Mouse (Mus musculus) spleen, embryonic (tissue): Measurements from ENCODE around the gene Tbxas1.

ENCODE experiments used
- CTCF ChIA-PET: fragments of 350-600 bp; sonication (Branson Sonifier 250); formaldehyde crosslinking; loops from one replicate; lab custom pipeline; 2022; lab: Charles Lee

The Tbxas1 gene

DNA sequence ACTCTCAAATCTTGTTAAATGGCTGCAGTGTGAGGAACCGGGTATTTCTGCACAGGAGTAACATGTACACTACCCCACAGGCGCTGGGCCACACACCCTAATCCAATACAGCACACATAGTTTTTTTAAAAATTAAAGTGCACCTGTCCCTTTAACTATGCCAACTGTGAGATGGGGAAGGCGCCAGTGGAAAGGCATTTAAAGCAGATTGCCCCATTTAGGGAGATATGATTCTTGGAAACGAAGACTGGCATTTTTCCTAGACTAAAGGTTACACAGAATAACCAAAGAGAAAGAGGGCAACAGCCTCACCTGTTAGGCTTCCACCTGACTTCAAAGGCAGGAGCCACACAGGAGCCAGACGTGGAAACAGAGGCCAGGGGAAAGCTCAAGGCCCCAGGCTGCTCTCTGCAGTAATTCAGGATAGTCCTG lies 21.6 kb upstream of the Tbxas1 start:
- CTCF ChIA-PET, result no interaction called here

DNA sequence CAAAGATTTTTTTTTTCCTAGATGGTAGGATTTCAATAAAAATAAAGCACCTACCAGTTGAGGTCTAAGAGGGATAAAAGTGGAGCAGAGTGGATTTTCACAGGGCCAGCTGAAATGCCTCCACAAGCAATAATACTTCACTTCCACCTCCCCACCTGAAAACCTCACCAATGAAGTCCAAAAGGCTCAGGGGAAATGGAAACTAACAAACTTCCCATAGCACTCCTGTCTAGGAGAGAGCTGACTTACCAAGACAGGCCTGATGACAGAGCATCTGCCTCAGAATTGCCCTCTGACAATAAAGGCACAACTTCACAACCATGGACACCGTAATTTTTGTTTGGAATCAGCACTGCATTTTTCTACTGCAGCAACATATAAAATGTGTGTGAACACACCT lies 15.4 kb upstream of the Tbxas1 start:
- CTCF ChIA-PET, result no interaction called here

GRCm38 (mm10) chr6:38860301-38860700 lies 14.9 kb upstream of the Tbxas1 start:
- CTCF ChIA-PET, result no interaction called here

- CTCF ChIA-PET, result no interaction called here
These were observed 11.6 kb upstream of the Tbxas1 start for GRCm38 (mm10) chr6:38863595-38863994.

GRCm38 (mm10) chr6:38865805-38866204 lies 9.4 kb upstream of the Tbxas1 start:
- CTCF ChIA-PET, result no interaction called here

DNA sequence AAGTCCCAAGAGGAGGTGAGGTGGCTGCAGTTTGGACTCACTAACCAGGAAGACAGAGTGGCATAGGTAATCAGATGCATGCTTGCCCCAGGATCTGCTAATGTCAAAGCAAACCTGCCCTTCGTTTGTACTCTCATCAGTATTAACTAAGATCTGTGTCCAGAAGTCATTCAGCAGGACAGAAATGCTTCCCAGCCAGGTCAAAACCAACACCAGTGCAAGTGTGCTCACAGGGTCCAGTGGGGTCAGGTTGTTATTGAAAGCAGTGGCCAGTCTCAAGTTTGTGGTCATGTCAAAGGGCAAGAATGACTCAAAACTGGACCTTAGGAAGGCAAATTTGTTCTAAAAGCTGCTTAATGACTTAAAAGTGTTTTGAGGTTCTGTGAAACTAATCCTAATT lies 8.8 kb upstream of the Tbxas1 start:
- CTCF ChIA-PET, result interaction anchor here (1.2 kb wide), 1 partner anchor 11 kb away, joined by 3 read pairs; no protein-coding TSS in a partner anchor

GRCm38 (mm10) chr6:38866761-38867160 lies 8.4 kb upstream of the Tbxas1 start:
- CTCF ChIA-PET, result interaction anchor here (1.2 kb wide), 1 partner anchor 10 kb away, joined by 3 read pairs; no protein-coding TSS in a partner anchor

DNA sequence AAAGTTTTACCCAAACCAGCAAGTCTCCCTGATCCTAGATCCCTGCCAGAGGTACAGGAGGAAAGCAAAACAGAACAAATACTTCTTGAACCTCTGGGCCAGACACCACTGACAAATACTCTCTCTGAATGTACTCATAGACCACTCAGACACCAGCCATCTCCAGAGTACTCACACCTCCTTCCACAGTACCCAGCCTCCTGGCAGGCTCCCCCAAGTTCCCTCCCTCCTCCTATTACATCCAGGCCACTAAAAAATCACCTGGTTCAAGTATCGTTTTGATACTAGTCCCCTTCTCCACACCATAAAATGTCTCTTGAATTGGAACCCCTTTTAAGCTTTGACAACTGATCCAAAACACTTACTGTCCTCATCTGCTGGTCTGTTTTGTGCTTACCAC lies 7.9 kb upstream of the Tbxas1 start:
- CTCF ChIA-PET, result interaction anchor here (1.2 kb wide), 1 partner anchor 10 kb away, joined by 3 read pairs; no protein-coding TSS in a partner anchor

- CTCF ChIA-PET, result interaction anchor here (0.6 kb wide), 1 partner anchor 28 kb away, joined by 3 read pairs; no protein-coding TSS in a partner anchor
These were observed 6.2 kb upstream of the Tbxas1 start for GRCm38 (mm10) chr6:38868974-38869373.

GRCm38 (mm10) chr6:38870070-38870469 lies 5.1 kb upstream of the Tbxas1 start:
- CTCF ChIA-PET, result interaction anchor here (0.8 kb wide), 1 partner anchor 191 kb away, joined by 3 read pairs; no protein-coding TSS in a partner anchor

GRCm38 (mm10) chr6:38871051-38871450 lies 4.2 kb upstream of the Tbxas1 start:
- CTCF ChIA-PET, result no interaction called here

DNA sequence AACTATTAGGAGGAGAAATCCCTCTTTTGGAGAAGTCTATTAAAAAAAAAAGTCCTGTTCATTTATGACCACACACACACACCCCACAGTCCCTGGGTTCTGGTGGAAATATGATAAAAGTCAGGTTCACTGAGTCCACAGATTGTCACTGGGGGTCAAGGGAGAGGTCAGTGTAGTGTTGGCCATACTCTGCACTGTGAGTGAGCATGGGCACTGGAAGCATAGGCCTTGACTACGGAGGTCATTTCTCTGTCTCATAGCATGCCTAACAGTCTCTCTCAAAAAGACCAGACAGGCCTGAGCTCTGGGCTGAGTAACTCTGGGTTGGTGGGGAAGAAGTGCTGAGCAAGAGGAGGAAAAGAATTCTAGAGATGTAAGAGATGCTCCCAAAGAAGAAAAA lies 1.9 kb upstream of the Tbxas1 start:
- CTCF ChIA-PET, result interaction anchor here (0.5 kb wide), 1 partner anchor 1597 kb away, joined by 4 read pairs; no protein-coding TSS in a partner anchor

DNA sequence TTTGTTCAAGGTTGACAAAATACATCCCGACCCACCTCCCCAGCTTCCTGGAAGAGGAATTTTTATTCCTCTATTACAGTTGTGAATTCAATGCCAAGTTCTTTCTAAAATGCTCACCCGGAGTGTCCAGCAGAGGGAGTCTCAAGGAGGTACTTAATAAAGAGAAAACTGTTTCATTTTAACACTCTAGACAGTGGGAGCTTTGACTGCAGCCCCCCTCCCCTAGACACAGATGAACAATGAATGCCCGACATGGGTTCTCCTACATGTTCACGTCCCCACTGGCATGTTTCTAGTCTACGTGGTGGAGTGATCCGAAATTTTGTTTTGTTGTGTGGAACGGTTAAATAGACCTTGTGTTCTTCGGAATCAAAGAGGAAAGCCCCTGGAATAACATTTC lies 1.2 kb upstream of the Tbxas1 start:
- CTCF ChIA-PET, result no interaction called here

DNA sequence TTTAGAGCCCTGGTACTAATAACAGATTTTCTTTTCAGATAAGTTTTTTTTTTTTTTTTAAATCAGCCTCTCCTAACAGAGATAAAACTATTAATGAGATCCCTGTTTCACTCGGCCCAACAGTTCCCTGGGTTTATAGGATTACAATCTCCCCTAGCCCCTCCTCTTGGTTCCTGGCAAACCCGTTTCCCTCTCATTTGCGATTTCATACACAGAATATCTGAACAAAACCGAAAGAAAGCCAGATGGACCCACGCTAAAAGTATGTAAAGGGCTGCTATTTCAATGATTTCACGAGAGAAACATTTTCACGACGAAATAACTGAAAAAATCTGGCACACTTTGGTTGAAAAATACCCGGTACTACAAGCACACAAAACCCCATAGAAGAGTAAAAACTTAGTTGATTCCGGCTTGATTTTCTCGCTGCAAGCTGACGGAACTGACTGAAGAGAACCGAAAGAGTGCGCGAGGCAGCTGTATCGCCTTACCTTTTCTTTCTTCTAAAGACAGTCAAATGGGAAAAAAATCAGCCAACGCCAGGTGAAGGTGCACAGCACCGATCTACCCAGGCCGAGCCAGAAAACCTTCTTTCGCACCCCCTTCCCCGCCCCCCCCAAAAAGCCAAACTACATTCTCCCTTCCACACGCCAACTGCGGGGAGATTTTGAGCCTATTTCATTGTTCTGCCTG lies 493 bp upstream of the Tbxas1 start:
- CTCF ChIA-PET, result no interaction called here

- CTCF ChIA-PET, result interaction anchor here (1.0 kb wide), 2 partner anchors 9 to 35 kb away, joined by 3 to 4 read pairs; no protein-coding TSS in a partner anchor
These were observed 1.1 kb downstream of the Tbxas1 start, which contains the start of gene Hipk2 for GRCm38 (mm10) chr6:38876071-38876911. Hipk2 (minus strand) TSS chr6:38876165.

- CTCF ChIA-PET, result no interaction called here
These were observed 2.5 kb downstream of the Tbxas1 start for GRCm38 (mm10) chr6:38877674-38878073.

DNA sequence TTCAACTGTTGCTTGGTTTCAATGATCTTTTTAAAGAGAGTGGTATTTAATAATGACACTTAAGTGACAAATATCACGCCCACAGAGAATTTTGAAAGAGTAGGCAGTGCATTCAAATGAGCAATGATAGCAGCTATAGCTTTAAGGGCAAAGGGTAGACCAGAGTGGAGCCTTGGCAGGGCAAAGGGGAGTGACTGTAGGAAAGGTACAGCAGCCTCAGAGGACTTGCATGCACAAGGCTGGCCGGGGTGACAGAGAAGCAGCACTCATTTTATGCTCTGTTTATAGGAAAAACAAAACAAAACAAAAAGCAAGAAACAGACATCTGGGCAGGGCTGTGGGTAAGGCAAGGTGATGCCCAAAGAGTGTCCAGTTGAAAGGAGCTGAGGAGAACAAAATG lies 6.3 kb downstream of the Tbxas1 start:
- CTCF ChIA-PET, result no interaction called here

GRCm38 (mm10) chr6:38881975-38882374 lies 6.8 kb downstream of the Tbxas1 start:
- CTCF ChIA-PET, result no interaction called here

- CTCF ChIA-PET, result no interaction called here
These were observed 7.5 kb downstream of the Tbxas1 start for GRCm38 (mm10) chr6:38882728-38883171.

- CTCF ChIA-PET, result no interaction called here
These were observed 9.3 kb downstream of the Tbxas1 start for GRCm38 (mm10) chr6:38884482-38884881.

DNA sequence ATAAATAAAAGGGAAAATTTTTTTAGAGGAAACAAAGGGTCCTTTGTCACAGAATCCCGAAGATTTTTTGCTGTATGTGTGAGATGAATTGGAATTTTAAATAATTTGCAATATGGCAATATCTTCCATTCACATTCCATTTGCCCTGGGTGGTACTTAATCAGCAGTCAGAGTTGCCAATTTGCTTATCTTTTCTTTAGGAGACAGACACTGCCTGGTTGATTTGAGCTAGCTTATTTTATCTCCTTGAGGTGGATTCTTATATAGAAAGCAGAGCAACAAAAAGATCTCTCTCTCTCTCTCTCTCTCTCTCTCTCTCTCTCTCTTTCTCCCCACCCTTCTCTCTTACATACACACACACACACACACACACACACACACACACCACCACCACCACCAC lies 9.9 kb downstream of the Tbxas1 start:
- CTCF ChIA-PET, result no interaction called here

DNA sequence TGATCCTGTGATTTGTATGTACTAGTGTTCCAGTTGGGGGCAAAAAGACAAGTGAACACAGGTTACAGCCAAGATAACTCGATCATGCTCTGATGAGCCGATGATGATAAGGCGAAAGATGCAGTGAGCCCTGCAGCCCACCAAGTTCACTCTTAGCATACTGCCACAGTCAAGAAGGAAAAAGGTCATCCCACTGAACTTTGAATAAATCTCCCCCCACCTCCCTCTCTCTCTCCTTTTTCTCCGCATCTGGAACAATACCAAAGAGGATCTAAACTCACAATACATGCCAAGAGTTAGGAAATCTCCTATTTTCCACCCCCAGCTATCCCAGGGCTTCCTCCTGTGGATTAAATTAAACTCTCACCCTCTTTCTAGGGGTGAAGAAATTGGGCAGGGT lies 12.2 kb downstream of the Tbxas1 start:
- CTCF ChIA-PET, result interaction anchor here (0.6 kb wide), 1 partner anchor 10 kb away, joined by 3 read pairs; no protein-coding TSS in a partner anchor
